Mouse (Mus musculus) retina, postnatal 1 day (tissue): Measurements from ENCODE around the gene Rhd.
"Not testable (repeated sequence)": the region's sequence is repeated elsewhere in the genome, so short reads cannot be mapped to it uniquely, and the experiment has no call there.

ENCODE experiments used
- DNase-seq: peaks from one replicate; pipeline ENCODE4 v3.0.0-alpha.2; 2012

Gene Rhd

DNA sequence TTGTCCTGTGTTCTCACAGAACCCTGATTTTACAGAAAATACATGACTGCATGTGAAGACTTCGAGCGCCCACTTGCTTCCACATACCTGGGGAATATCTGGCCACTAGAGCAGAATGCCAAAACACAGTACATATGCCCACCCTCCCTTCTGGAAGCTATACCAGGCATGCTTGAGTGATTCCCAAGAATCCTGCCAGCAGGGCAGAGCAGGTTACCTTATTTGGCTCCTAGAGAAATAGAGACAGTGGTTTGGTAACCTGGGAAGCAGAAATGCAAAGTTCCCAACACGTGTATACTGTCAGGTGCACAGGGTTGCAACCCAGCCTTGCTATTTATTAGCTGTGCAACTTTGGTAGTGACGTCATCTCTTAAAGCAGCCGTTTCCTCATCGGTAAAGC, 2.5 kb upstream of the Rhd start:
- no peak for DNase-seq

DNA sequence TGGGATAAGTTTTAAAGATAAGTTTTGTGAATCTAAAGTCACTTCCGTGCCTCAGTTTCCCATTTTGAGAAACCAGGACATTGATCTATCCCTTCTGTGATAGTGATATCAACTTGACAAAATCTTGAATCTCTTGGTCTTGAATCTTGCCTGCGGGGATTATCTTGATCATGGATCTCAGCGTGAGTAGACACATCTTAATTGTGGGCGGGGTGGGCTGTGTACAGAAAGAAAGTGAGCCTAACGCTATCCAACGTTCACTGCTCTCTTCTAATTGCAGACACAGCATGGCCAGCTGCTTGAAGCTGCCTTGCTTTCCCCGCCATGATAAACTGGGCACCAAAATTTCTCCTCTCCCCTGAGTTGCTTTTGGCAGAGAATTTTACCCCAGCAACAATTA, 1.3 kb upstream of the Rhd start:
- no peak for DNase-seq

DNA sequence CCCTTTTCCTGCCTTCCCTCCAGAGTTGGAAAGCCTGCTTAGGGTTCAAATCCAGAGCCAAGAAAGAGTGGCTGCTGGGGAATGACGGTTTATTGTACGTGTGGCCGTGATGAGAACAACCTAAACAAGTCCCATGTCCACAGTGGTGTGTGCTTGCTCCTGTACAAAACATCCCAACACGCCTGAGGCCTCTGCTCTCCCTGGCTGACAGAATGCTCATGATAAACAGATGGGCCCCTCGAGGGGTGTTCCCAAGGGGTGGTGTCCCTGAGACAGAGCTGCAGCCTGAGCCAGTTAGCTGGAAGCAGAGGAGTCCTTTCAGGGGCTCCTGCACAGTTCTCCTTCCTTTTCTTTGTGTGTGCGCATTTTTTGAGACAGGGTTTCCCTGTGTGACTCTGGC, 1.0 kb downstream of the Rhd start:
- DNase-seq = no peak

DNA sequence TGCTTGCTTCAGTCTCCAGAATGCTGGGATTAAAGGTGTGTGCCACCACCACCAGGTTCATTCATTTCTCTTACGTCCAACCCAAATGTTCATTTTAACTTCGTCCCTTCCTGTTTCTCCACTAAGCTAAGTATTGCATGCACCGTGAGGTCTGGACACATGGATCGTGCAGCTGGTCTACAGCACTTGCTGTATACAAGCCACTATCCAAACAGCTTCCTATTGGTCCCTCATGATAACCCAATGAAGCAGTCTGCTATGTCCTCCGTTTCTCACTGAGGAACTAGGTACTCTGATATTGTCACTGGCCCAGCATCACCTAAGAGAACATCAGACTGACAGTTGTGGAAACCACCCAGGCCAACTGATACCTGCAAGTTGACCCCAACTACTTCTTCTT, 1.5 kb downstream of the Rhd start:
- DNase-seq = no peak

DNA sequence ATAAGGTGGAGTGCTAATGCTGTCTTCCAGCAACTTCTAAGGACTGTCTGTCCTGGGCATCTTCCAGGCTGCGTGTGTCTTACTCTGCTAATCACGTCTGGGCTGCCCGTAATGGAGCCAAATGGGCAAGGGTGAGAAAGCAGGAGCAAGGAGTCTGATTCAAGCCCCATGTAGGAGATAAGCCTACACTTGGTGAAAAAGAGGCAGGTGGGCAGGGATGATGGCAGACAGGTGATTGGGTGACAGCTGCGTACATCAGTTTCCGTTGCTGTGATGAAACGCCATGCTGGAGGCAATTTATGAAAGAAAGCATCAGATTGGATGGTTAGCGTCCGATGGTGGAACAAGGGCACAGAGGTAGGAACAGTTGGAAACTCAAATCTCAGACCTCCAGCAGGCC, 2.9 kb downstream of the Rhd start:
- no peak for DNase-seq

DNA sequence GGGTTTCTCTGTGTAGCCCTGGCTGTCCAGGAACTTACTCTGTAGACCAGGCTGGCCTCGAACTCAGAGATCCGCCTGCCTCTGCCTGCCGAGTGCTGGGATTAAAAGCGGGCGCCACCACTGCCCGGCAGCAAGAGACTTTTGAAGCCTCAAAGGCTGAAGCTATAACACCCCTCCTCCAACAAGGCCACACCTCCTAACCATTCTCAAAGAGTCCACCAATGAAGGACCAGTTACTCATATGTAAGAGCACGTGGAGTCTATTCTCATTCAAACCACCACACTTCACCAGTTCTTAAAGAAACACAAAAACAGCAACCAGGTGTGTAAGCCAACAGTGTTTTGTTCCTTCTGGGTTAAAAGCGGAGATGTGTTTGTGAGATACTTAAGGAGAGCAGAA, 3.3 kb downstream of the Rhd start:
- no peak for DNase-seq

DNA sequence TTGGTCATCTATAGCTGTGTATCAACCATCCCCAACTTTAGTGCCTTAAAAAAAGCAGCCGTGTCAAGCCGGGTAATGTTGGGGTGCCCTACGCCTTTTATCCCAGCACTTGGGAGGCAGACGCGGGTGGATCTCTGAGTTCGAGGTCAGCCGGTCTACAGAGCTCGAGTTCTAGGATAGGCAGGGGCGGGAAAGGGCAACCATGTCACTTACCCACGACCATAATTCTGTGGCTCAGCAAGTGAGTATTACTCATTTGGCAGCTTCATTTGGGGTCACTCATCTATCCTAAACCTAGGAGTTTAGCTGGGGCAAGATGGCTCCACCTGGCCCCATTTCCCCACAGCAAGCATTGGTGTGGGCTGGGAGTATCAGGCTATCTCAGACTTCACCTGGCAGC, 3.7 kb downstream of the Rhd start:
- DNase-seq = no peak

DNA sequence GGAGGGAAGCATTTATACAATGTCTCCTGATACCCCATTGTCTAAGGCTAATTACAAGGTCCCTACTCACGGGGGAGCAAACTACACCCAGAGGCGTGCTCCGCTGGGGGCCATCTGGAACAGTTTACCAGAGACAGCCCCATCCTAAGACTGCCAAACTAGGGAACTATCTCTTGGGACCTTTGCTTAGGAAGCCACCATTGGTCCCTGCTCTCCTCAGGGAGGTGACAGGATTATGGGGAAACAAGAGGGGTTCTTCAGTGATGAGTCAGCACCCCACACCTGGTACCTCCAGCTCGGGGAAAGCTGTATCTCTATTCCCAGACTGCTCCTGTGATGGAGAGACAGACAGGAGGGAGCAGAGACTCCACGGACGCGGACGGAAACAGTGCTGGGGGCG, 4.2 kb downstream of the Rhd start:
- no peak for DNase-seq

DNA sequence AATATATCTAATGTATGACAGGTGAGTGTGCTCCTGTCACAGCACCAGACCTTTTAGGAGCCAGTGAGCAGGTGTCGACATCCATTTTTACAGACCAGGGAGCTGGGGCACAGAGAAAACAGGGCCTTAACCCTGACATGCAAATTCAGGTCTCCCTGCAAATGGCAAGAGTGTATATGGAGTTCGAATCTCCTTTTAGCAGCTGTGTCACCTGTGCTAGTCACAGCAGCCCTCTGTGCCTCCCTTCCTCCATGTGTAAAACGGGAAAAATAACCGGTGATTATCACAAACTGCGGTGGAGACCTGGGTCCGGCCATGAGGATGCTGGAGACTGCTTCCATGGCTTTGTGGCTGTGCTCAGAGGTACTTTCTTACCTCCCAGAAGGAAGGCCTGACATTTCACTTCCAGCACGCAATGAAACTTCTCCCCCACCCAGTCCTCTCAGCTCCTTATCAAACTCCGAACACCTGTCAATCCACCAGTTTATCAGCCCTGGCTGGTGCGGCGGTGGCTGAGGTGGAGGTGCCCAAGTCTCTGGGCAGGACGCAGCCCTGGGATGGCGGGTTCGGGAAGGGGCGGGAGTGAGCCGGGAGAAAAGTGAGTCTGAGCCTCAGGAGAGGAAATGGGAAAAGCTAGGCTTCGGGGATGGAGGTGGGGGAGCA, 4.9 kb downstream of the Rhd start:
- DNase-seq = no peak

DNA sequence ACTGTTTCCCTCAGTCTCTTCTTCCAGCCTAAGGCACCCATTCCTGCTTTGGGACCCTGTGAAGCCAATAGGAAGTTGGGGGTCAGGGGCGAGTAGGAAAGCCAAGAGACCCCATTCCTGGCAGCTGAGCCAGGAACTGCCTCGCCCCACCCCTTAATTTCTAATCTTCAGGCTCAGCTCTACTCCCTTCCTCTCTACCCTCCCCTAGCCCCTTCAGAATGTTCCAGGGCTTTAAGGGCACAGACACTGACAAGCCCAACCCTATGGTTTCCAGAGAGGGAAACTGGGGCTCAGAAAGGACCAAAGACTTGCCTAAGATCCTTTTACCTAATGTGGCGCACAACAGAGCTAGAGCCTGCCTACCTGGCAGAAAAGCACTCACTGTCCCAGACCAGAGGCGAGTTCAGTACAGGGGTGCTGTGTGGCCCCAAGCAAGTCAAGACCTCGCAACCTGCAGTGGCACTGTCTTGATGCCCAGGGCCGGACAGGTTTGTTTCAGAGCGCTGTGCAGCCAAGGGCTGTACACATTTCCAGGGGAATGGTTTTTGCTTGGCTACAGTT, 5.6 kb downstream of the Rhd start:
- DNase-seq = no peak

DNA sequence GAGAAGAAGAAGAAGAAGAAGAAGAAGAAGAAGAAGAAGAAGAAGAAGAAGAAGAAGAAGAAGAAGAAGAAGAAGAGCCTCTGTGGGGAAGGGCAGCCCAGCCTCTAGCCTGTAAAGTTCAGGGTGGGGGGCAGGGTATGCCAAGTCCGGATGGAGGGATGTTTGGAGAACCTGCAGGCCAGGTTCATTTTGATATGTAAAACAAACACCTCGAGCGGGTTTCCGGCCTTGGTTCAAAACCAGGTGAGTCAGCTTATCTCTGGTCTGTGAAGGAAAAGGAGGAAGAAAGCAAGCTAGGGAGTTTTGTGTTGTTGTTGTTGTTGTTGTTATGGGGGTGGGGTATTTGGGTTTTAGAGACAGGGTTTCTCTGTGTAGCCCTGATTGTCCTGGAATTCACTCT, 7.1 kb downstream of the Rhd start:
- no peak for DNase-seq

DNA sequence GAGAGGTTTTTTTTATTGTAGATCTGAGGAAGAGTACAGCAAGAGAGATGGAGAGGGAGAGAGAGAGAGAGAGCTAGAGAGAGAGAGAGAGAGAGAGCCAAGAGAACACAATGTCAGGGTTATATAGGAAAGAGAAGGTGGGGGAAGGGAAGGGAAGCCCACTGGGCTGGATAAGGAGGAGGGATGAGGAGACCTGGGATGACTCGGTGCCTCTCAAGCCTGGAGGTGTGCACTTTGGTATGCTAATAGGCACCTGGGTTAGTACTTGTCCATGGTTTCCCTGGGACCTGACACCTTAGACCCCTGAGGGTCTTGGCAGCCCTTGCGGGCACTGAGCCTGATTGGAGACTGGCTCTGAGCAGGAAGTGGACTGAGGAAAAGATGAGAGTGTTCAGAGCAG, 7.6 kb downstream of the Rhd start:
- no peak for DNase-seq

DNA sequence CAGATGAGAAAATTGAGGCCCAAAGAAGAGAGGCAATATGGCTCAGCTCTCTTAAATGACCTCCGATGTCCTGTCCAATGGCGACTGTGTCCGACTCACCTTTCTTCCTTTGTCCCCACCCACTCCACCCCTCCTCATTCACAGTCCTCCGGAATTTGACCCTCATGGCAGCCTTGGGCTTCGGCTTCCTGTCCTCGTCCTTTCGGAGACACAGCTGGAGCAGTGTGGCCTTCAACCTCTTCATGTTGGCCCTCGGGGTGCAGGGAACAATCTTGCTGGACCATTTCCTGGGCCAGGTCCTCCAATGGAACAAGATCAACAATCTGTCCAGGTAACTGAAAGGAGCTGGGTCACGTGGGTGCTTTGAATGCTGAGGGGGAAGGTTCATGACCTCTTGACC, 11.8 kb downstream of the Rhd start:
- no peak for DNase-seq

DNA sequence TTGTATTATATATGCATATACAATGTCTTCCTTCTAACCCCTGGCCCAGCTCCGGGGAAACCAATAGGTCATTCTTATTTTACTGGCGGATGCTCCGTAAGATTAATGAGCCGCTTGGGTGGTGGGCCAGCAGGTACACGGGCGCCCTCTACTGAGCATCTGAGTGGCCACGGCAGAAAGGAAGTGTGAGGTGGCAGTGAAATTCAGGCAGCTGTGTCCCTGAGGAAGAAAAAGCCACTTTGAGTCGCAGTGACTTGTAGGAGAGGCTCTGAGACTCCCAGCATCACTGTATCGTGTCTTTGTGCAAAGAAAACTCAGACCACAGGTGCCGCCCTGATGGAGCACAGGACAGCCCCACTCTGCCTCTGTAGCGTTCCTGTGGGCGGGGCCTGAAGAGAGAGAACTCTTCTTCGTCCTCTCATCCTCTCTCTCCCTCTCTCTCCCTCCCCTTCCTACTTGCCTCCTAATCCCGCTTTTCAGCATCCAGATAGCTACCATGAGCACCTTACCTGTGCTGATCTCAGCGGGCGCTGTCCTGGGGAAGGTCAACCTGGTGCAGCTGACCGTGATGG, 15.2 kb downstream of the Rhd start:
- peak; percentile 81 for DNase-seq

DNA sequence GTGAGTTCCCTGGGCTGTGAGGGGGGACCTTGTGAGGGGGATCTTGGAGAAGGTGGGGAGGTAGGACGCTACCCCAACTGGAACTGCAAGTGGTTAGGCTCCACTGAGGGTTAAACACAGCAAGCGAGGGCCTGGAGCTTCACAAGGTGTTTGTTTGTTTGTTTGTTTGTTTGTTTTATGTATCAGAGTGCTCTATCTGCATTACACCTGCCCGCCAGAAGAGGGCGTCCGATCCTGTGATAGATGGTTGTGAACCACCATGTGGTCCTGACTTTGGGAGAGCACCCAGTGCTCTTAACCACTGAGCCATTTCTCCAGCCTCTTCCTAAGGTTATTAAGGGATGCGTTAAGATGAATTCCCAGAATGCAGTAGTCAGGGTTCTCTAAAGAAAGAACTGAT, 15.7 kb downstream of the Rhd start:
- DNase-seq = peak; percentile 28

DNA sequence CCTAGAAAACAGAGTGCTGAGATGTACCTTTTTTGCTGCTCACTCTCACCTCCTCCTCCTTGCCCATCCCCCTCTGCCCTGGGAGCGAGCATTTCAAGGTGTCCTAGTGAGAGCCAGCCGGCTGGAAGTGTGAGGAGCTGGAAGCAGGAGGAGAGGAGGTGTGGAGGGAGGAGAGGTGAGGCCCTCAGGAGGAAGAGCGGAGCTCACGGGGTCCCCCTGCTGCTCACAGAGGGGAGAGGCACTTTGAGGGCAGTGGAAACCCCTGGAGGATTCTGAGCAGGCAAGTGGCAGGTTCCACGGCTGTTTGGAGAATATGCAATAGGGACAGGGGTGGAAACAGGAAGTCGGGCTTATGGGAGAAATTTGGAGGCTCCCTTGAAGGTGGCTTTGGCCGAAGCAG, 18.9 kb downstream of the Rhd start:
- DNase-seq = peak; percentile 67

DNA sequence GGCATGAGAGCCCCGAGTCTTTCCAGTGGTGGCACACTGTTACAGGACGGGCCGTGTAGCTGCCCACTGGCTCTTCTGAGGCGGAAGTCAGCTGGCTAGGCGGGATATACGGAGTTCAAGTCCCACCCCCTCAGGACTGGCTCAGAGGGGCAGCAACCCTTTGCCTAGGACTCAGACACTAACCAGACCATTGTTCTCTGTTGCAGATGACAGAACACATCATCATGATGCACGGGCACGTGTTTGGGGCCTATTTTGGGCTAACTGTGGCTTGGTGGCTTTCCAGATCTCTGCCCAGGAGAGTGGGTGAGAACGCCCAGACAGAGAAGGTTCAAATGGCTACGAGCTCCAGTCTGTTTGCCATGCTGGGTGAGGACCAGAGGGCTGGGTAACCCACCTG, 19.5 kb downstream of the Rhd start:
- DNase-seq = no peak

DNA sequence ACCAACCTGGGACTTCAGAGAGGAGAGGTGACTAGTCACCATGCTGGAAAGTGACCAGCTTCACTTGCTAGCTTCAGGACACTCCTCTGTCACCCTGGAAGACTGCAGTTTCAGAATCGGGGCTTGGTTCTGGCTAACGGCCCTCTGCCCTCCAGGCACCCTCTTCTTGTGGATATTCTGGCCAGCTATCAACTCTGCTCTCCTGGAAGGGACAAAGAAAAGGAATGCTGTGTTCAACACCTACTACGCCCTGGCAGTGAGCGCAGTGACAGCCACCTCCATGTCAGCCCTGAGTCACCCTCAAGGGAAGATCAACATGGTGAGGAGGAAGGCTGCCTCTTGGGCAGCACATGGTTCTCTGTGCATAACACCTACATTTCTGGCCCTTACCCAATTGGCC, 20.0 kb downstream of the Rhd start:
- no peak for DNase-seq

DNA sequence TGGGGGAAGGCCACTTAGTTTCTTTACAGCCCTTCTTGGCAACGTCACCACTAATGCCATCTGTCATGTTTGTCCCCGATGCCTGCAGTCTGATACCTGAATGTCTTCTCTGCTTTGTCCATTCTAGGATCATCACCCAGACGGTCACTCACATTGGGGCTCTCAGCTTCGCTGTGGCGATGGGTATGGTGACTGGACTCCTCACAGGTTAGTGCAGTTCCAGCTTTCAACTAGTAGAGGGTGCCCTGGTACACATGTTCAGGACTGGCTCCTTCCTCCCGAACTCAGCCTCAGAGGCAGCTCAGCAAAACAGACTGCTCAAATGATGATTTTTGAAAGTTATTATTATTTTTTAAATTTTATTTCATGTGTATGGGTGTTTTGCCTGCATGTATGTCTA, 27.8 kb downstream of the Rhd start:
- no peak for DNase-seq

DNA sequence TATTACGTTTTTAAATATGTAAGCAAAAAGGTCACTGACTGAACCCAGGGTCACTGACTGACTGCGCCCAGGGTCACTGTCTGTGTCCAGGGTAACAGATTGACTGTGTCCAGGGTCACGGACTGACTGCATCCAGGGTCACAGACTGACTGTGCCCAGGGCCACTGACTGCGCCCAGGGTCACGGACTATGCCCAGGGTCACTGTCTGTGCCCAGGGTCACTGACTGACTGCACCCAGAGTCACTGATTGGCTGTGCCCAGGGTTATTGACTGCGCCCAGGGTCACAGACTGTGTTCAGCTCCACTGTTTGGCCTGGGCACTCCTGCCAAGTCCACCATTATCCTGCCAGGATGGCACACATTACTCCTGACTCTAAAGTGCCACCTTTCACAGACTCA, 32.9 kb downstream of the Rhd start:
- DNase-seq = no peak

DNA sequence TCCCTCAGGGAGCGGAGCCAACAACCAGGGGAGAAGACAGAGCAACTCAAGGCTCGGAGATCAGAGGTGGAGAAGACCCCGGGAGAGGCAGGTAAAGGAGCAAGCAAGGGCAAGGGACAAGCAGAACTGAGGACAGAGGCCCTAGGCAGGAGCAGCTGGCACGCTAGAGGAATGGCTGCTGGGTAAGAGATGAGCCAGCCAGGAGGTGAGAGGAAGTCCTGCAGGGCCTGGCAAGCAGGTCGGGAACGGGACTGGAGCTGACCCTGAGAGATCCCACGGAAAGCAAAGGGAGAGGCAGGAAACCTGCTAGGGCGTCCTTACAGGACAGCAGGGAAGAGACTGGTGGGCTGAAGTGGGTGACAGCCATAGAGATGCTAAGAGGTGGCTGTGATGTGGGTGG, 36.8 kb downstream of the Rhd start:
- DNase-seq = no peak

DNA sequence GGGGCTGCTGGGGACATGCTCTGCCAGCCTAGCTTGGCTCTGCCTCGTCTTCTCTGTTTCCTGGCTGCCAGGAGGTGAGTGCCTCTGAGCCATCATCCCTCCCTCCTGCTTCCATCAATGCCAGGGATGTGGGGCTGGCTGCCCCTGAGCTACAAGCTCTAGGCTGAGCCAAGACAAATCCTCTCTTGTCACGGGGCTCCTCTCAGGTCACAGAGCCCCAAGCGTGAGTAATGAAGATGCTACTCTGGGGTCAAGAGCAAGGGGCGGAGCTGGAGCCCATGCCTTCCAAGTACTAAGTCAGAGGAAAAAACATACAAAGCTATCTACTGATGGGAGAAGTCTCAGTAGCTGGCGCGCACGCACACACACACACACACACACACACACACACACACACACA, 38.7 kb downstream of the Rhd start:
- DNase-seq = no peak

DNA sequence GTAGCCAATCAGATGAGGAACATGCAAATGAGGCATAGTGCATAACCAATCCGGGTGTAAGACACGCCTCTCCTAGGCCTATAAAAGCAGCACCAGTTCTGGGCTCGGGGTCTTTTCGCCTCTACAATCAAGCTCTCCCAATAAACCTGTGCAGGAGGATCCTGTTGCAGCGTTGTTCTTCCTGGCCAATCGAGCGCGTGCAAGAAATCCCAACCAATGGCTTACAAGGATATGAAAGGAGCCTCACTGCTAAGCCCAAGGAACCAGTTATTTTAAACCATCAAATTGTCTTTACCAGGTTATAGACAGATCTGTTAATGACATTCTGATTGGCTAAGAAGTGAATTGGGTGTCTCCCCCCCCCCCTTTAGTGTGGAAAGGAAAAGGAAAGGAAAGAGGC, 47.1 kb downstream of the Rhd start:
- DNase-seq = not testable (repeated sequence)

DNA sequence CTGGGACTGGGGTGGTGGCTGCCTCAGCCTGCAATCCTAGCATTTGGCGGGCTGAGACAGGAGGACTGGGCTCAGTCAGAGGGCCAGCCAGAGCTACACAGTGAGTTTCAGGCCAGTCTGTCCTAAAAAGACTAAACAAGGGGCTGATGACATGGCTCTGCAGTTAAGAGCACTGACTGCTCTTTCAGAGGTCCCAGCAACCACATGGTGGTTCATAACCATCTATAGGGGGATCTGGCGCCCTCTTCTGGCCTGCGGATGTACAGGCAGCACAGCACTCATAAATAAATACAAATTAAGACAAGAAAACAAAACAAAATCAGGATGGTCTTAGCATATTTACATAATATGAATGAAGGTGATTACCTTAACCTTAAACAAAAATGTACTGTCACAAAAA, 49.1 kb downstream of the Rhd start:
- DNase-seq = peak; percentile 77
